In the genomic region with DNA sequence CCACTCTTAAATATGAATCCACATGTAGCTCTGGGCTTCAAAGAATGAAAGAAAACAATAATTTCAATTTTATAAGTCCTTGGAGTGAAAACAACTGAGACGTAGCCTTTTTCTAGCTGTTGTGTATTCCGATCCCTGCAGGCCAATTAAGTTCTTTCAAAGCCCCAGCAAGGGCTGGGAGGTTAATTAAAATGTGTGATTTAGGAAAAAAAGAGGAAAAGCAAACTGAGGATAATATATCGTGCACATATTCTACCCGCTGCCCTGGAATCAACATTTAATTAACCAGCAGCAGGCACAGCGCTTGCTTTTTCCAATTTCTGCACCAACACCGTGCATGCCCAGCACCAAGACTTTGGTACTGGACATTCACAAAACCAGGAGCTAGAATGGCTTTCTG, we compare ENCODE assay signal across 19 mouse cellular contexts.
"Had no signal": no experiment of that assay in that cellular context is flagged by ENCODE, and none has a peak within 500 bp of the region (broad histone marks: within the 10 kb centered on the region; RNA-seq: fewer than 3 reads in every experiment).

No protein-coding gene starts in this region.

- H3K9ac ChIP-seq: limb, embryonic 13.5 days; liver, embryonic 12.5 days; liver, embryonic 15.5 days; lung, embryonic 15.5 days had no signal

- H3K4me1 ChIP-seq: limb, embryonic 10.5 days; limb, embryonic 13.5 days; liver, embryonic 12.5 days; liver, embryonic 15.5 days; lung, embryonic 15.5 days; megakaryocyte, embryonic 14.5 days; midbrain, embryonic 10.5 days had no signal

- H3K4me2 ChIP-seq: limb, embryonic 13.5 days; liver, embryonic 12.5 days; liver, embryonic 15.5 days; lung, embryonic 15.5 days had no signal

- H3K27me3 ChIP-seq: limb, embryonic 13.5 days; liver, embryonic 12.5 days; liver, embryonic 15.5 days; lung, embryonic 15.5 days; megakaryocyte, embryonic 14.5 days had no signal

- H3K9me3 ChIP-seq: limb, embryonic 10.5 days; limb, embryonic 13.5 days; liver, embryonic 12.5 days; liver, embryonic 15.5 days; lung, embryonic 15.5 days; megakaryocyte, embryonic 14.5 days; midbrain, embryonic 10.5 days had no signal

- H3K27ac ChIP-seq: kidney, postnatal 0 days; layer of hippocampus, adult 2 months; limb, embryonic 10.5 days; limb, embryonic 13.5 days; liver, embryonic 12.5 days; liver, embryonic 15.5 days; lung, embryonic 15.5 days; midbrain, embryonic 10.5 days had no signal

- H3K36me3 ChIP-seq: limb, embryonic 10.5 days; limb, embryonic 13.5 days; liver, embryonic 12.5 days; liver, embryonic 15.5 days; lung, embryonic 15.5 days; midbrain, embryonic 10.5 days had no signal

- H3K4me3 ChIP-seq: layer of hippocampus, adult 2 months; limb, embryonic 10.5 days; limb, embryonic 13.5 days; liver, embryonic 12.5 days; liver, embryonic 15.5 days; lung, embryonic 15.5 days; megakaryocyte, embryonic 14.5 days; midbrain, embryonic 10.5 days had no signal

- ATAC-seq: liver, embryonic 12.5 days; midbrain, embryonic 16.5 days had no signal

- DNase-seq: kidney, adult 2 months; kidney, postnatal 25 days; layer of hippocampus, adult 9-11 months; liver; lung, adult 18-20 months; lung, postnatal 10 days; lung, postnatal 36 days; thymus, adult 18-20 months; thymus, postnatal 36 days had no signal
